Mouse (Mus musculus): Measurements from ENCODE around the gene Csnk1d. TPM values are rescaled to one million over a fixed set of nuclear protein-coding genes. Genes with fewer than 3 reads are reported as not detected.
A peak's percentile ranks its signal among the peaks of the same experiment; 100 is the strongest.

Csnk1d gene
- polyA plus RNA-seq, 2 experiments: 17.1 to 27.0 TPM

- Histone ChIP-seq H3K4me2 (ENCODE audit: low read depth) (no peak overlapping the region), H3K9me3 (ENCODE audit: control insufficient read depth, low read length) (no peaks in the 10 kb centered on the region), H3K36me3 (replicated peaks; ENCODE audit: control insufficient read depth, insufficient read depth, low read depth) (peaks cover 23% of the 10 kb centered on the region), H3K4me3 (ENCODE audit: insufficient read depth in 1 of 2, low read depth in 2 of 2, low read length in 2 of 2) (no peak overlapping the region), H3K27ac (no peak overlapping the region), H3K27me3 (ENCODE audit: control insufficient read depth, insufficient read depth, low read length) (no peaks in the 10 kb centered on the region), H3K9ac (replicated peaks) (no peak overlapping the region), H3K4me1 (replicated peaks; ENCODE audit: control insufficient read depth in 2 of 2, insufficient read depth in 2 of 2, low read length in 1 of 2) (peaks cover 10 to 12% of the 10 kb centered on the region in 2 experiments)
- no peak for DNase-seq (ENCODE audit: low read depth in 3 of 3, low spot score in 3 of 3)
- TF ChIP-seq EP300 (IDR thresholded peaks at IDR 0.05; ENCODE audit: low read depth) (no peak), CTCF (IDR thresholded peaks at IDR 0.05; ENCODE audit: low read depth) (no peak)
- WGBS (ENCODE audit: insufficient replicate concordance): 84% methylated on average over 8 of the region's 8 CpGs
- no peak for ATAC-seq (ENCODE audit: insufficient read depth)
These were observed 34.1 kb downstream of the Csnk1d start for GRCm38 (mm10) chr11:120957052-120957451.

- 91% methylated on average over 8 of the region's 8 CpGs for WGBS (ENCODE audit: insufficient replicate concordance)
- Histone ChIP-seq H3K4me1 (replicated peaks; ENCODE audit: control insufficient read depth in 2 of 2, insufficient read depth in 2 of 2, low read length in 1 of 2) (peaks cover 21 to 23% of the 10 kb centered on the region in 2 experiments), H3K4me3 (ENCODE audit: insufficient read depth in 1 of 2, low read depth in 2 of 2, low read length in 2 of 2) (no peak overlapping the region), H3K27ac (no peak overlapping the region), H3K36me3 (replicated peaks; ENCODE audit: control insufficient read depth, insufficient read depth, low read depth) (peaks cover 20% of the 10 kb centered on the region), H3K4me2 (ENCODE audit: low read depth) (no peak overlapping the region), H3K9ac (replicated peaks) (no peak overlapping the region), H3K9me3 (ENCODE audit: control insufficient read depth, low read length) (no peaks in the 10 kb centered on the region), H3K27me3 (ENCODE audit: control insufficient read depth, insufficient read depth, low read length) (no peaks in the 10 kb centered on the region)
- DNase-seq (ENCODE audit: low read depth in 3 of 3, low spot score in 3 of 3) (no peak), ATAC-seq (ENCODE audit: insufficient read depth) (no peak)
- TF ChIP-seq CTCF (IDR thresholded peaks at IDR 0.05; ENCODE audit: low read depth) (no peak), EP300 (IDR thresholded peaks at IDR 0.05; ENCODE audit: low read depth) (no peak)
These were observed 35.4 kb downstream of the Csnk1d start for GRCm38 (mm10) chr11:120955701-120956100.

DNA sequence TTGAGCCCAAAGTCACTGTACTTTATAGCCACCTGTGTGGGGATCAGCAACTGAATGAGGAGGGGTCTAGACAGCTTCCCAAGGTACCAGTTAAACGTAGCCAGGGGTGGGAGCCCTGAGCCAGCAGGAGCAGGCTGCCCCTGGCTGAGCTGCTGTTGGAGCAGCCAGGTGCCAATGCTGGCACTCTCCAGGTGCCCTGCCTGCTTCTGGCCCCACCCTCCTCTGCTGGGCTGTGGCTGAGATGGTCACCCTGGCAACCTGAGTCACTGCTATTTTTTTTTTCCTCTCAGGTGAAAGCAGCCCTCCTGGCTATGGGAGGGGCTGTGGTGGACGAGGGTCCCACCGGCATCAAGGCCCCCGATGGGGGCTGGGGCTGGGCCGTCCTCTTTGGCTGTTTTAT, 36.2 kb downstream of the Csnk1d start:
- Histone ChIP-seq H3K9me3 (ENCODE audit: control insufficient read depth, low read length) (no peaks in the 10 kb centered on the region), H3K27me3 (ENCODE audit: control insufficient read depth, insufficient read depth, low read length) (no peaks in the 10 kb centered on the region), H3K4me1 (replicated peaks; ENCODE audit: control insufficient read depth in 2 of 2, insufficient read depth in 2 of 2, low read length in 1 of 2) (peaks cover 26 to 31% of the 10 kb centered on the region in 2 experiments), H3K27ac (no peak overlapping the region), H3K4me3 (ENCODE audit: insufficient read depth in 1 of 2, low read depth in 2 of 2, low read length in 2 of 2) (no peak overlapping the region), H3K36me3 (replicated peaks; ENCODE audit: control insufficient read depth, insufficient read depth, low read depth) (peaks cover 20% of the 10 kb centered on the region), H3K4me2 (ENCODE audit: low read depth) (no peak overlapping the region), H3K9ac (replicated peaks) (no peak overlapping the region)
- 69% methylated on average over 5 of the region's 5 CpGs for WGBS (ENCODE audit: insufficient replicate concordance)
- TF ChIP-seq CTCF (IDR thresholded peaks at IDR 0.05; ENCODE audit: low read depth) (no peak), EP300 (IDR thresholded peaks at IDR 0.05; ENCODE audit: low read depth) (no peak)
- DNase-seq (ENCODE audit: low read depth in 3 of 3, low spot score in 3 of 3): no peak
- ATAC-seq (ENCODE audit: insufficient read depth): no peak

DNA sequence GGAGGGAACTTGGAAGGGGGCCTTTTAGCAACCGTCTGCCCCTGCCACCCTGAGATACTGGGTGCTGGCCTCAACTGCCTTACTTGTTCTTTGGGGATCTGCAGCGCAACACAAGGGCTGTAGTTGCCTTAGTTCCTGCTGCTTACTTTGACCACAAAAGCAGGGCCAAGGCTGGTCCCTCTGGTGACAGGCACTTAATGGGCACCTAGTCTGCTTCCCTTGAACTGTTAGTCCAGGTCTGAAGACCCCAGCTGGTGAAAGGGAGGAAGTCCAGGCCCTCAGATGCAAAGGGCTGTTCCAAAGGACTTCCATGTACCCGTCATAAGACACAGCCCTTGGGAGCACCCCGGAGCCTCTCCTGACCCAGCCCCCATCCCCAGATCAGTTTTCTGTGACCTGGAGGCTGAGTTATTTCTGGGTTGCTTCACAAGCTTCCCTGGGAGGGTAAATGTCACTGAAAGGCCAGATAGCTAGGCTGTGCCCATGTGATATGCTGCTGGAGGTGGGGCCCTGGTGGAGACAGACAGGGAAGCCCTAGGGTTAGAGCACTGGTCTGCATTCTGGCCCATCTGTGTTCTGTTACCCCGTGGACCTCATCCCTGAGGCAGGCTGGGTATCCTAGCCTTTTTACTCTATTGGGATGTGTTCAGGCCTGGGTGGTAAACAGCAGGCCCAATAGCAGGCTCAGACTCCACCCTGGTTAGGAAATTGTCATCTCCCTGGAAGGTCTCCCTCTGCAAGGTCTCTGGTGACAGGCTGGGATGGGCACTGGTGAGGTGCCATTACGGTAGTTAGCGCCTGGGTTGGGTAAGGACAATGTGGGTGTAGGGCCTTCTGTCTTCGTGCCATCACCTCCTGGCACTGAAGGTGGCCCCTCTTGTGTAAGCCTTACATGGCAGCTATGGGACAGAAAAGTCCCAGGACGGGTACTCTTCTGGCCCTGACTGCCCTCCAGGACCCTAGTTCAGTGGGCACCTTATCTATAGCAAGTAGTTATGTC, 39.1 kb downstream of the Csnk1d start:
- peaks cover 31 to 39% of the 10 kb centered on the region in 2 experiments for H3K4me1 ChIP-seq (replicated peaks; ENCODE audit: control insufficient read depth in 2 of 2, insufficient read depth in 2 of 2, low read length in 1 of 2)
- peak in 2 of 3 experiments; percentile 59 to 62 for DNase-seq (ENCODE audit: low read depth in 3 of 3, low spot score in 3 of 3)
- H3K9me3 ChIP-seq (ENCODE audit: control insufficient read depth, low read length): no peaks in the 10 kb centered on the region
- H3K27ac ChIP-seq: peak overlapping the region; percentile 91
- peaks cover 7% of the 10 kb centered on the region for H3K36me3 ChIP-seq (replicated peaks; ENCODE audit: control insufficient read depth, insufficient read depth, low read depth)
- H3K4me2 ChIP-seq (ENCODE audit: low read depth): peak overlapping the region; percentile 83
- H3K9ac ChIP-seq (replicated peaks): peak overlapping the region; percentile 68
- ATAC-seq (ENCODE audit: insufficient read depth): peak; percentile 45
- H3K4me3 ChIP-seq (ENCODE audit: insufficient read depth in 1 of 2, low read depth in 2 of 2, low read length in 2 of 2): peak overlapping the region; percentile 52 to 71; a peak in 3 of 4 replicates
- H3K27me3 ChIP-seq (ENCODE audit: control insufficient read depth, insufficient read depth, low read length): no peaks in the 10 kb centered on the region; the same call in 1 of the 2 replicates
- WGBS (ENCODE audit: insufficient replicate concordance): 56% methylated on average over 9 of the region's 9 CpGs
- peak; percentile 52 for TF ChIP-seq EP300 (IDR thresholded peaks at IDR 0.05; ENCODE audit: low read depth)
- TF ChIP-seq CTCF (IDR thresholded peaks at IDR 0.05; ENCODE audit: low read depth): 0 out of 2 replicates have a peak, but pooled peaks have one; percentile 2

DNA sequence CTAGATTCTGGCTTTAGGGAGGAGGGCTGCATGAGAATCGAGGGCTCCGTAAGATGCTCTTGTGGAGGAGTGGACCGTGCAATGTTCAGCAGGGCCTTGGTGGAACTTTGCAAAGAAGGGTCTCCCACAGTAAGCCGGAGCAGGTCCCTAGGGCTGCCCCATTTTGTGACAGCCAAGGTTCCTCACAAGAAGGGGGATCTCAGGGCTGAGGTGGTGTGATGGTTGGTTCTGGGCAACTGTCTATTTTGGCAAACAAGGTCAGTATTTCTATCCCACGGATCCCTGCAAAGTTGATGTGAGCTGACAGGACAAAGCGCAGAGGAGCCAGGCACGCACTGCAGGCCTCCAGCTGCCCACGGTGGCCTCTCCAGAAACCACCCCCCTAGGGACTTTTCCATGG, 39.9 kb downstream of the Csnk1d start:
- ATAC-seq (ENCODE audit: insufficient read depth) (no peak), DNase-seq (ENCODE audit: low read depth in 3 of 3, low spot score in 3 of 3) (no peak)
- peak overlapping the region; percentile 52 to 71 for H3K4me3 ChIP-seq (ENCODE audit: insufficient read depth in 1 of 2, low read depth in 2 of 2, low read length in 2 of 2)
- H3K27me3 ChIP-seq (ENCODE audit: control insufficient read depth, insufficient read depth, low read length): no peaks in the 10 kb centered on the region; the same call in none of the 2 replicates
- no peaks in the 10 kb centered on the region for H3K9me3 ChIP-seq (ENCODE audit: control insufficient read depth, low read length)
- 39% methylated on average over 8 of the region's 8 CpGs for WGBS (ENCODE audit: insufficient replicate concordance)
- peaks cover 31 to 39% of the 10 kb centered on the region in 2 experiments for H3K4me1 ChIP-seq (replicated peaks; ENCODE audit: control insufficient read depth in 2 of 2, insufficient read depth in 2 of 2, low read length in 1 of 2)
- peak overlapping the region; percentile 68 for H3K9ac ChIP-seq (replicated peaks)
- peak overlapping the region; percentile 83 for H3K4me2 ChIP-seq (ENCODE audit: low read depth)
- H3K36me3 ChIP-seq (replicated peaks; ENCODE audit: control insufficient read depth, insufficient read depth, low read depth): no peaks in the 10 kb centered on the region; the same call in 1 of the 2 replicates
- TF ChIP-seq CTCF (IDR thresholded peaks at IDR 0.05; ENCODE audit: low read depth) (no peak), EP300 (IDR thresholded peaks at IDR 0.05; ENCODE audit: low read depth) (no peak)
- H3K27ac ChIP-seq: peak overlapping the region; percentile 91

All from liver, embryonic 14.5 days (tissue).